Mouse (Mus musculus) testis, adult 2 months (tissue): ENCODE results near the gene Errfi1.

ENCODE experiments used
- CTCF ChIP-seq: fragments of 200-500 bp; IDR thresholded peaks from 2 replicates; pipeline ENCODE4 v1.5.1; 2012; ENCODE audit warnings: low read depth, mild to moderate bottlenecking, inconsistent platforms, low read length, moderate library complexity; ENCODE audit not compliant: control insufficient read depth, insufficient read depth, insufficient replicate concordance
- POLR2A ChIP-seq: fragments of 200-500 bp; IDR thresholded peaks from 2 replicates; pipeline ENCODE4 v1.6.1; 2012; ENCODE audit warnings: low read depth, mild to moderate bottlenecking, inconsistent platforms, low read length, moderate library complexity; ENCODE audit not compliant: control insufficient read depth

DNA sequence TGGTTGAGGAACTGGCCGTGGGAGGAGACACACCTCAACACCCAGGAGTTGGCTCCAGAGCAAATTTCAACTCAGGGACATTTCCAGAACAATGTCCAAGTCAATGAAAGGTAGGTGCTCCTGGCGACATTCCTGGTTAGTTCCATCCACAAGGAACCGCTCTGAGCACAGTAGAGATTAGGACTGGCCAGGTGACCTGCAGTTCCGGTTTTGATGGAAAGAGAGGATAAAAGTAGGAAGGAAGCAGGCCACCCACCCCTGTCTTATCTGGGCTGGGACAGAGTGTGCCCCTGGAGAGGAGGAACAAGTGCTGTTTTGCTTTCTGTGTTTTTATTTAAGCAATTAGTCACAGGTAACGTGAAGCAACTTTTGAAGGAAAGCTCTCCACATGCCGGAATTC is 28.8 kb upstream of the Errfi1 start:
- no peak for TF ChIP-seq POLR2A
- TF ChIP-seq CTCF: no peak
